Mouse (Mus musculus): ENCODE measurements around the gene Rangap1.

GRCm38 (mm10) chr15:81776631-81777422, 31.5 kb upstream of the Rangap1 start:
- TF ChIP-seq CTCF (IDR thresholded peaks at IDR 0.05; ENCODE audit: low read depth, low read length) (no peak), EP300 (IDR thresholded peaks at IDR 0.05; ENCODE audit: insufficient read depth, low read depth, low read length) (no peak), POLR2A (IDR thresholded peaks at IDR 0.05; ENCODE audit: insufficient read depth, low read length) (no peak)
